Mouse (Mus musculus) thymus, adult 2 months (tissue): ENCODE measurements around the gene Klf15.

Source experiments
- CTCF ChIP-seq: fragments of 200-500 bp; IDR thresholded peaks from 2 replicates; pipeline ENCODE4 v1.5.1; 2012; ENCODE audit warnings: mild to moderate bottlenecking, control low read depth, low read length, moderate library complexity, borderline replicate concordance; ENCODE audit not compliant: control insufficient read depth, poor library complexity, insufficient read depth; ENCODE audit errors: extremely low read depth
- POLR2A ChIP-seq: fragments of 200-500 bp; IDR thresholded peaks from 2 replicates; pipeline ENCODE4 v1.6.1; 2012; ENCODE audit warnings: mild to moderate bottlenecking, low read length, control low read depth, moderate library complexity; ENCODE audit not compliant: control insufficient read depth, poor library complexity, insufficient read depth; ENCODE audit errors: extremely low read depth

DNA sequence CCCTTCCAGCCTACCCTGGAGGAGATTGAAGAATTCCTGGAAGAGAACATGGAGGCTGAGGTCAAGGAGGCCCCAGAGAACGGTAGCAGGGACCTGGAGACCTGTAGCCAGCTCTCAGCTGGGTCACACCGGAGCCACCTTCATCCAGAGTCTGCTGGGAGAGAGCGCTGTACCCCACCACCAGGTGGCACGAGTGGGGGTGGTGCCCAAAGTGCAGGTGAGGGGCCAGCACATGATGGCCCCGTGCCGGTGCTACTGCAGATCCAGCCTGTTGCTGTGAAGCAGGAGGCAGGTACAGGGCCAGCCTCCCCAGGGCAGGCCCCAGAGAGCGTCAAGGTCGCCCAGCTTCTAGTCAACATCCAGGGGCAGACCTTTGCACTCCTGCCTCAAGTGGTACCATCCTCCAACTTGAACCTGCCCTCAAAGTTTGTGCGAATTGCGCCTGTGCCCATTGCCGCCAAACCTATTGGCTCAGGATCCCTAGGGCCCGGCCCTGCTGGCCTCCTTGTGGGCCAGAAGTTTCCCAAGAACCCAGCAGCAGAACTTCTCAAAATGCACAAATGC is 4.6 kb downstream of the Klf15 start:
- TF ChIP-seq CTCF (no peak), POLR2A (no peak)
